10 mouse cellular contexts compared by ENCODE assay signal in the genomic region with DNA sequence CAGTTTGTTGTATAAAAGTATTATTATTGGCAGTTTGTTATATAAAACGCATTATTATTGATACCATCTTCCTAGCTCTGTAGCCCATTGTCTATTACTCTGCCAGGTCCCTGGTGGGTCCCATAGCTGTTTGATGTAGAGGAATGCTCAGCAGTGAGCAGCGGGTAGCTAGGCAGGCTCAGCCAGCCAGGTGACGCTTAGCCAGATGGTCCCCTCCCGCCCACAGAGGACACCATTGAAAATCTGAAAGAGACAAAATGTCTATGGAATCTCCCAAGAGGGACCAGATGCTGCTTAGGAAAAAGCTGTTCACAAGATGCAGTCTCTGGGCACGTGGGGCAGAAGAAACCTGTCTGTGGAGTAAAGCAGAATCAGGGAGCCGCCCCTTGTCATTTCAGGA.
A peak's percentile ranks its signal among the peaks of the same experiment; 100 is the strongest.
DNase-seq lines count a peak whose midpoint lies in the region; ATAC-seq and TF ChIP-seq lines count a peak whose summit lies in the region.
"Had no signal": no experiment of that assay in that cellular context is flagged by ENCODE, and none has a peak within 500 bp of the region (broad histone marks: within the 10 kb centered on the region; RNA-seq: fewer than 3 reads in every experiment).

No protein-coding gene starts in this region.

- peak; percentile 74 for ATAC-seq in midbrain, embryonic 15.5 days (replicated peaks)
- ATAC-seq in intestine, postnatal 0 days: no peak
- ATAC-seq in intestine, embryonic 16.5 days: no peak
- ATAC-seq in heart, embryonic 12.5 days (ENCODE audit: insufficient number of reproducible peaks, low FRiP score): no peak

- no peak overlapping the region for H3K9ac ChIP-seq in midbrain, embryonic 15.5 days
- no peak overlapping the region for H3K9ac ChIP-seq in intestine, postnatal 0 days (ENCODE audit: low read depth, low read length)
- H3K9ac ChIP-seq in intestine, embryonic 16.5 days (ENCODE audit: low read depth, low read length): no peak overlapping the region
- H3K9ac ChIP-seq in heart, embryonic 12.5 days: no peak overlapping the region

- no peak overlapping the region for H3K4me3 ChIP-seq in midbrain, embryonic 15.5 days
- no peak overlapping the region for H3K4me3 ChIP-seq in intestine, postnatal 0 days (ENCODE audit: low read depth, low read length)
- no peak overlapping the region for H3K4me3 ChIP-seq in intestine, embryonic 16.5 days (ENCODE audit: low read length)
- H3K4me3 ChIP-seq in heart, embryonic 12.5 days: no peak overlapping the region
- H3K4me3 ChIP-seq: heart, adult 2 months had no signal

- WGBS in midbrain, embryonic 15.5 days: 42% methylated on average over 6 of the region's 6 CpGs
- WGBS in intestine, postnatal 0 days: 89% methylated on average over 6 of the region's 6 CpGs
- WGBS in intestine, embryonic 16.5 days: 78% methylated on average over 6 of the region's 6 CpGs
- WGBS in heart, embryonic 12.5 days: 81% methylated on average over 6 of the region's 6 CpGs

- TF ChIP-seq CTCF in intestine, postnatal 0 days (IDR thresholded peaks at IDR 0.05; ENCODE audit: low read depth): no peak

- DNase-seq in embryo, embryonic 11 days: peak; percentile 30
- no peak for DNase-seq in embryo, embryonic 9.5 days (ENCODE audit: extremely low spot score)
- DNase-seq in cerebellum, postnatal 36 days: peak; percentile 64 to 65
- DNase-seq in layer of hippocampus, adult 18-20 months (ENCODE audit: low spot score in 2 of 2): peak; percentile 16 to 70
- DNase-seq: heart, adult 2 months had no signal

- H3K4me2 ChIP-seq in midbrain, embryonic 15.5 days: no peak overlapping the region
- H3K4me2 ChIP-seq in intestine, postnatal 0 days (replicated peaks; ENCODE audit: low read depth): no peak overlapping the region
- H3K4me2 ChIP-seq in intestine, embryonic 16.5 days (ENCODE audit: low read depth, low read length): no peak overlapping the region
- H3K4me2 ChIP-seq in heart, embryonic 12.5 days: no peak overlapping the region

- H3K9me3 ChIP-seq in midbrain, embryonic 15.5 days: no peaks in the 10 kb centered on the region
- H3K9me3 ChIP-seq in intestine, postnatal 0 days (ENCODE audit: control insufficient read depth): no peaks in the 10 kb centered on the region
- no peaks in the 10 kb centered on the region for H3K9me3 ChIP-seq in intestine, embryonic 16.5 days (ENCODE audit: control insufficient read depth, low read length)
- no peaks in the 10 kb centered on the region for H3K9me3 ChIP-seq in heart, embryonic 12.5 days (replicated peaks)

- H3K27me3 ChIP-seq in midbrain, embryonic 15.5 days (replicated peaks): no peaks in the 10 kb centered on the region
- no peaks in the 10 kb centered on the region for H3K27me3 ChIP-seq in intestine, postnatal 0 days (replicated peaks; ENCODE audit: control insufficient read depth, insufficient read depth, low read length)
- no peaks in the 10 kb centered on the region for H3K27me3 ChIP-seq in intestine, embryonic 16.5 days (replicated peaks; ENCODE audit: control insufficient read depth, insufficient read depth, low read length)
- no peaks in the 10 kb centered on the region for H3K27me3 ChIP-seq in heart, embryonic 12.5 days (replicated peaks)

- H3K27ac ChIP-seq in midbrain, embryonic 15.5 days: no peak overlapping the region
- H3K27ac ChIP-seq in intestine, postnatal 0 days (ENCODE audit: low read depth, low read length): no peak overlapping the region
- no peak overlapping the region for H3K27ac ChIP-seq in intestine, embryonic 16.5 days (ENCODE audit: low read length)
- no peak overlapping the region for H3K27ac ChIP-seq in heart, embryonic 12.5 days (ENCODE audit: poor library complexity, severe bottlenecking)
- H3K27ac ChIP-seq: heart, adult 2 months; kidney, postnatal 0 days had no signal

- peaks cover 14% of the 10 kb centered on the region for H3K4me1 ChIP-seq in midbrain, embryonic 15.5 days
- no peaks in the 10 kb centered on the region for H3K4me1 ChIP-seq in intestine, postnatal 0 days (replicated peaks; ENCODE audit: control insufficient read depth, insufficient read depth, low read length)
- no peaks in the 10 kb centered on the region for H3K4me1 ChIP-seq in intestine, embryonic 16.5 days (ENCODE audit: control insufficient read depth, insufficient read depth, low read length)
- no peaks in the 10 kb centered on the region for H3K4me1 ChIP-seq in heart, embryonic 12.5 days (replicated peaks)

- H3K36me3 ChIP-seq in midbrain, embryonic 15.5 days (replicated peaks): no peaks in the 10 kb centered on the region
- H3K36me3 ChIP-seq in intestine, postnatal 0 days (ENCODE audit: control insufficient read depth, insufficient read depth): no peaks in the 10 kb centered on the region
- H3K36me3 ChIP-seq in intestine, embryonic 16.5 days (ENCODE audit: control insufficient read depth, insufficient read depth, low read length): no peaks in the 10 kb centered on the region
- H3K36me3 ChIP-seq in heart, embryonic 12.5 days: no peaks in the 10 kb centered on the region
